31 mouse cellular contexts compared by ENCODE assay signal in the genomic region with DNA sequence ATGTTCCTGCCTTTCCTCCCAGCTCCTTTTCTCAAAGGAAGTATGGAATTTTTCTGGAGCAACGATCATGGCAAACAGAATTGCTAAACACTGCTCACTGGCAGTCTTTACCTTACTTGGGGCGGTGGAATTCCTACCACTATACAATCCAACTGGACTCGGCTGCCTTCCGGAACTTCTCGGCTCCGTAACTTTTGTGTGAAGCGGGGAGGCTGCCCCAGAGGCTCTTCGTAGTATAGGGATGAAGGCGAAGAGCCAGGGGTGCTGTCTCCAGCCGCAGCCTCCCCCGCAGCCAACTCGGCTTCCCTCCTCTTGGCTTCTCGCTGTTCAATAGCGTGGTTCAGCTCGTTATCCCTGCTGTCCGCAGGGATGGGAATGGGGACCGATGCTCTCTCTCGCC. TPM values are rescaled to one million over a fixed set of nuclear protein-coding genes. Genes with fewer than 3 reads are reported as not detected.
DNase-seq lines count a peak whose midpoint lies in the region; ATAC-seq and TF ChIP-seq lines count a peak whose summit lies in the region.
"Had no signal": no experiment of that assay in that cellular context is flagged by ENCODE, and none has a peak within 500 bp of the region (broad histone marks: within the 10 kb centered on the region; RNA-seq: fewer than 3 reads in every experiment).

No protein-coding gene starts in this region.

- peak overlapping the region; percentile 13; the same call in 1 of the 2 replicates for H3K9ac ChIP-seq in ES-Bruce4 (ENCODE audit: low read depth, poor library complexity, severe bottlenecking)
- peak overlapping the region; percentile 63 for H3K9ac ChIP-seq in ES-E14 (ENCODE audit: insufficient read depth, low read depth, low read length, poor library complexity, severe bottlenecking)
- H3K9ac ChIP-seq in forebrain, embryonic 15.5 days (replicated peaks) = no peak overlapping the region
- H3K9ac ChIP-seq: embryonic facial prominence, embryonic 13.5 days; forebrain, embryonic 12.5 days; heart, embryonic 12.5 days; heart, embryonic 15.5 days; hindbrain, embryonic 12.5 days; hindbrain, embryonic 15.5 days had no signal

- no peak for TF ChIP-seq CTCF in ES-Bruce4 (IDR thresholded peaks at IDR 0.05; ENCODE audit: low read depth, low read length)

- H3K4me2 ChIP-seq in forebrain, embryonic 15.5 days (replicated peaks) = no peak overlapping the region
- H3K4me2 ChIP-seq: embryonic facial prominence, embryonic 13.5 days; forebrain, embryonic 12.5 days; heart, embryonic 12.5 days; heart, embryonic 15.5 days; hindbrain, embryonic 12.5 days; hindbrain, embryonic 15.5 days had no signal

- no peak for TF ChIP-seq POLR2A in ES-Bruce4 (IDR thresholded peaks at IDR 0.05; ENCODE audit: insufficient read depth, low read length)

- in situ Hi-C loops in ES-E14 (cut with MboI; ENCODE audit: low sequenced_read_pairs in 2 of 2, unreplicated experiment in 2 of 2) = no loop called here

- no peaks in the 10 kb centered on the region for H3K4me1 ChIP-seq in heart, embryonic 10.5 days
- H3K4me1 ChIP-seq in ES-Bruce4 (ENCODE audit: control insufficient read depth, insufficient read depth, low read length) = no peaks in the 10 kb centered on the region
- H3K4me1 ChIP-seq in ES-E14 (ENCODE audit: control insufficient read depth in 2 of 2, insufficient read depth in 2 of 2, low read length in 2 of 2, poor library complexity in 1 of 2) = peaks cover 0 to 4% of the 10 kb centered on the region in 2 experiments; a peak in 3 of 4 replicates
- H3K4me1 ChIP-seq in forebrain, embryonic 15.5 days = no peaks in the 10 kb centered on the region
- H3K4me1 ChIP-seq: embryonic facial prominence, embryonic 10.5 days; embryonic facial prominence, embryonic 13.5 days; forebrain, embryonic 12.5 days; hindbrain, embryonic 12.5 days; hindbrain, embryonic 15.5 days had no signal

- H3K4me3 ChIP-seq in heart, embryonic 10.5 days = no peak overlapping the region
- peak overlapping the region; percentile 1 for H3K4me3 ChIP-seq in ES-Bruce4 (ENCODE audit: low read depth, low read length)
- H3K4me3 ChIP-seq in ES-E14 (ENCODE audit: insufficient read depth in 1 of 2, low read depth in 1 of 2, low read length in 2 of 2, poor library complexity in 1 of 2, severe bottlenecking in 1 of 2) = peak overlapping the region; percentile 50 to 59
- H3K4me3 ChIP-seq in forebrain, embryonic 15.5 days = no peak overlapping the region
- H3K4me3 ChIP-seq: embryonic facial prominence, embryonic 10.5 days; embryonic facial prominence, embryonic 13.5 days; erythroblast, embryonic 14.5 days; forebrain, embryonic 12.5 days; heart, embryonic 12.5 days; heart, embryonic 15.5 days; hindbrain, embryonic 12.5 days; hindbrain, embryonic 15.5 days had no signal

- no peak overlapping the region for H3K27ac ChIP-seq in heart, embryonic 10.5 days
- H3K27ac ChIP-seq in ES-Bruce4 (ENCODE audit: insufficient read depth, low read length) (no peak overlapping the region), ES-E14 (ENCODE audit: insufficient read depth, low read depth, low read length, poor library complexity, severe bottlenecking) (no peak overlapping the region)
- H3K27ac ChIP-seq in forebrain, embryonic 15.5 days (replicated peaks) = no peak overlapping the region
- H3K27ac ChIP-seq: embryonic facial prominence, embryonic 10.5 days; embryonic facial prominence, embryonic 13.5 days; forebrain, embryonic 12.5 days; heart, embryonic 15.5 days; hindbrain, embryonic 12.5 days; hindbrain, embryonic 15.5 days had no signal

- peaks cover 3% of the 10 kb centered on the region; the same call in 1 of the 2 replicates for H3K36me3 ChIP-seq in heart, embryonic 10.5 days
- H3K36me3 ChIP-seq in ES-Bruce4 (ENCODE audit: control insufficient read depth, insufficient read depth, low read length, poor library complexity, severe bottlenecking) (no peaks in the 10 kb centered on the region), ES-E14 (ENCODE audit: control insufficient read depth, insufficient read depth, low read length, poor library complexity, severe bottlenecking) (no peaks in the 10 kb centered on the region)
- H3K36me3 ChIP-seq in forebrain, embryonic 15.5 days = no peaks in the 10 kb centered on the region
- H3K36me3 ChIP-seq: embryonic facial prominence, embryonic 10.5 days; embryonic facial prominence, embryonic 13.5 days; forebrain, embryonic 12.5 days; G1E; hindbrain, embryonic 12.5 days; hindbrain, embryonic 15.5 days had no signal

- ATAC-seq in forebrain, embryonic 15.5 days (replicated peaks) = no peak
- ATAC-seq: activated CD4-positive, CD25-positive, alpha-beta regulatory T cell, adult 4 months; forebrain, embryonic 16.5 days; intestine, postnatal 0 days; Patski had no signal

- H3K27me3 ChIP-seq in heart, embryonic 10.5 days (ENCODE audit: insufficient read depth, poor library complexity, severe bottlenecking) = no peaks in the 10 kb centered on the region
- no peaks in the 10 kb centered on the region for H3K27me3 ChIP-seq in ES-Bruce4 (ENCODE audit: control insufficient read depth, insufficient read depth, low read length, poor library complexity, severe bottlenecking)
- H3K27me3 ChIP-seq in forebrain, embryonic 15.5 days = no peaks in the 10 kb centered on the region
- H3K27me3 ChIP-seq: embryonic facial prominence, embryonic 13.5 days; forebrain, embryonic 12.5 days; heart, embryonic 12.5 days; heart, embryonic 15.5 days; hindbrain, embryonic 12.5 days; hindbrain, embryonic 15.5 days had no signal

- no peak for TF ChIP-seq EP300 in ES-Bruce4 (IDR thresholded peaks at IDR 0.05; ENCODE audit: insufficient read depth, low read depth, low read length)

- 61% methylated on average over 18 of the region's 18 CpGs for WGBS in heart, embryonic 10.5 days
- WGBS in forebrain, embryonic 15.5 days = 61% methylated on average over 18 of the region's 18 CpGs

- DNase-seq in heart, embryonic 10.5 days (ENCODE audit: low spot score) = peak; percentile 71
- DNase-seq in heart, postnatal 10 days = no peak
- DNase-seq in ES-E14 (ENCODE audit: low read depth, low spot score) = no peak
- peak; percentile 12 for DNase-seq in testis, postnatal 14 days (ENCODE audit: low spot score)
- no peak for DNase-seq in B cell, adult 2 months
- DNase-seq: adrenal gland, adult 8-10 months; adrenal gland, postnatal 25 days; cerebellum, adult 11-12 months; cerebellum, adult 8-10 months; cerebellum, postnatal 36 days; embryo, embryonic 11 days; gastrocnemius, postnatal 25 days; kidney, adult 2 months had no signal

- no peaks in the 10 kb centered on the region for H3K9me3 ChIP-seq in heart, embryonic 10.5 days
- H3K9me3 ChIP-seq in ES-Bruce4 (replicated peaks; ENCODE audit: control insufficient read depth, insufficient read depth, low read length, poor library complexity, severe bottlenecking) (no peaks in the 10 kb centered on the region), ES-E14 (ENCODE audit: control insufficient read depth, insufficient read depth, low read depth, low read length) (no peaks in the 10 kb centered on the region)
- H3K9me3 ChIP-seq in forebrain, embryonic 15.5 days = no peaks in the 10 kb centered on the region
- H3K9me3 ChIP-seq: embryonic facial prominence, embryonic 10.5 days; embryonic facial prominence, embryonic 13.5 days; forebrain, embryonic 12.5 days; G1E; heart, embryonic 12.5 days; heart, embryonic 15.5 days; hindbrain, embryonic 12.5 days; hindbrain, embryonic 15.5 days had no signal

- intact Hi-C loops in heart, postnatal 10 days (cut with DNase I) = no loop called here

TF ChIP-seq in ES-E14, 5 proteins besides CTCF, POLR2A, EP300 and RAD21:
- TF ChIP-seq HCFC1 (IDR thresholded peaks at IDR 0.05; ENCODE audit: borderline replicate concordance, insufficient read depth, low read length) (no peak), ZC3H11A (IDR thresholded peaks at IDR 0.05; ENCODE audit: borderline replicate concordance, low read depth, low read length) (no peak), ZNF384 (IDR thresholded peaks at IDR 0.05; ENCODE audit: low read depth, low read length) (no peak), CHD2 (IDR thresholded peaks at IDR 0.05; ENCODE audit: low read depth, low read length) (no peak)

RNA-seq across cellular contexts. Expression of gene Mypn, which starts 11.5 kb away (rescaled TPM):
- polyA plus RNA-seq in heart, embryonic 10.5 days (2016; fragmentation: Nextera tagmentation; extraction: Ambion mirVana) = 1.0 and 4.2 TPM in 2 replicates
- 10 to 100 TPM; 78.0 to 86.7 TPM for total RNA-seq in heart, postnatal 10 days (2021)
- polyA plus RNA-seq in ES-Bruce4 (2011; ENCODE audit: insufficient read depth, insufficient read length, low read depth, missing spikeins) = 0.66 and 0.81 TPM in 2 replicates
- total RNA-seq in ES-E14 (2012; rRNA removed) = 1.0 and 1.1 TPM in 2 replicates
- polyA plus RNA-seq in forebrain, embryonic 15.5 days (2015; fragmentation: Nextera tagmentation; extraction: Ambion mirVana) = 0.15 and 0.17 TPM in 2 replicates
- total RNA-seq: G1E; granulocyte monocyte progenitor cell, adult 5-6 weeks; hematopoietic stem cell, adult 5-6 weeks had no signal
- polyA plus RNA-seq: embryonic facial prominence, embryonic 10.5 days; erythroblast, embryonic 14.5 days; forebrain, embryonic 12.5 days; G1E; intestine, embryonic 14.5 days; Patski had no signal

RNA-seq across cellular contexts. Expression of gene Herc4, which starts 51.3 kb away (rescaled TPM):
- 36.0 and 38.4 TPM in 2 replicates for polyA plus RNA-seq in heart, embryonic 10.5 days (2016; fragmentation: Nextera tagmentation; extraction: Ambion mirVana)
- total RNA-seq in heart, postnatal 10 days (2021) = 10 to 100 TPM; 39.9 to 40.0 TPM
- polyA plus RNA-seq in ES-Bruce4 (2011; ENCODE audit: insufficient read depth, insufficient read length, low read depth, missing spikeins) = 123 and 139 TPM in 2 replicates
- total RNA-seq in ES-E14 (2012; rRNA removed) = 87.9 and 88.3 TPM in 2 replicates
- 32.8 and 35.4 TPM in 2 replicates for polyA plus RNA-seq in forebrain, embryonic 15.5 days (2015; fragmentation: Nextera tagmentation; extraction: Ambion mirVana)

Comparison
In these comparisons a context has a peak if more than half of its experiments do, and no peak if none do; other contexts are left out.
1. DNase-seq: peak in heart, embryonic 10.5 days (single experiment) and testis, postnatal 14 days (single experiment); none in heart, postnatal 10 days (0 of 2), ES-E14 (single experiment) and B cell, adult 2 months (0 of 2).
2. H3K4me3 ChIP-seq: peak in ES-Bruce4 (single experiment) and ES-E14 (2 of 2); none in heart, embryonic 10.5 days (single experiment) and forebrain, embryonic 15.5 days (single experiment).